Mouse (Mus musculus): Measurements from ENCODE around the gene Gm5622. TPM values are rescaled to one million over a fixed set of nuclear protein-coding genes. Genes with fewer than 3 reads are reported as not detected.
A peak's percentile ranks its signal among the peaks of the same experiment; 100 is the strongest.
"Not testable (repeated sequence)": the region's sequence is repeated elsewhere in the genome, so short reads cannot be mapped to it uniquely, and the experiment has no call there.

Gm5622 gene
- polyA plus RNA-seq, 1 experiment, result not detected

GRCm38 (mm10) chr14:51677269-51677668 lies 124.7 kb downstream of the Gm5622 start:
- TF ChIP-seq REST (IDR thresholded peaks at IDR 0.05; ENCODE audit: insufficient read depth, insufficient read length) (no peak), E2F4 (IDR thresholded peaks at IDR 0.05; ENCODE audit: insufficient read depth) (no peak)
- H3K36me3 ChIP-seq (ENCODE audit: control insufficient read depth, insufficient read depth), result no peaks in the 10 kb centered on the region
- peak overlapping the region; percentile 6 for H3K4me2 ChIP-seq (ENCODE audit: low read depth)
- no peak overlapping the region for H3ac ChIP-seq (ENCODE audit: control insufficient read depth, insufficient read length)
- no peak overlapping the region for H3K4me3 ChIP-seq
- H3K27me3 ChIP-seq (ENCODE audit: control insufficient read depth, insufficient read depth, insufficient read length), result no peaks in the 10 kb centered on the region
- no peaks in the 10 kb centered on the region for H3K79me2 ChIP-seq (ENCODE audit: control insufficient read depth, insufficient read depth)

DNA sequence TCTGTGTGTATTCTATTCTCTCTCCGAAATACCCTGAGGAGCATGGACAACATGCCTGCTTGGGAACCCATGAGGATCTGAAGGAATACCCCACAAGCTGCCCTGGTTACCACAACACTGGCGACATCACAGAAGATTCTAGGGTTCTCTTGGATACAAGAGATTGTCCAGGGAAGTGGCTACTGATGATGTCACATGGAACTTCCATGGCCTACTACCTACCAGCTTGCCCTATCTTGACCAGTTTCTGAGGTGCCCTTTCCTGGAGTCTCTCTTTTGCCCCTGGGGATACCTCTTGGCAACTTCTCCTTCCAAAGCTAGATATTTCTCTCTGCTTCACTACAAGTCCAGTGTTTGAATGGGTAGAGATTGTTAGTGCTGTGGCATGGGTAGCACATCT lies 142.8 kb downstream of the Gm5622 start, which contains the start of gene Gm17079:
Gm17079 (minus strand) TSS at position 101 of the 400 bp plus-strand sequence.
- H3K4me3 ChIP-seq; H3ac ChIP-seq (ENCODE audit: control insufficient read depth, insufficient read length); H3K27me3 ChIP-seq (ENCODE audit: control insufficient read depth, insufficient read depth, insufficient read length); H3K36me3 ChIP-seq (ENCODE audit: control insufficient read depth, insufficient read depth); H3K4me2 ChIP-seq (ENCODE audit: low read depth); H3K79me2 ChIP-seq (ENCODE audit: control insufficient read depth, insufficient read depth): not testable (repeated sequence)

Other genes with a start within 250 kb of the Gm5622 start
- not detected for gene Gm7247, start 191.0 kb upstream of the Gm5622 start, polyA plus RNA-seq (2012; fragmentation: generic; extraction: Trizol)
- gene Vmn2r88, start 142.0 kb upstream of the Gm5622 start, polyA plus RNA-seq (2012; fragmentation: generic; extraction: Trizol), result not detected
- gene Vmn2r89, start 100.9 kb upstream of the Gm5622 start, polyA plus RNA-seq (2012; fragmentation: generic; extraction: Trizol), result not detected
- gene Gm17175, start 21.3 kb downstream of the Gm5622 start, polyA plus RNA-seq (2012; fragmentation: generic; extraction: Trizol), result not detected
- not detected for gene Gm17174, start 39.3 kb downstream of the Gm5622 start, polyA plus RNA-seq (2012; fragmentation: generic; extraction: Trizol)
- not detected for gene Gm17078, start 58.5 kb downstream of the Gm5622 start, polyA plus RNA-seq (2012; fragmentation: generic; extraction: Trizol)
- gene Gm4181, start 82.9 kb downstream of the Gm5622 start, polyA plus RNA-seq (2012; fragmentation: generic; extraction: Trizol), result not detected
- gene Gm17079, start 142.7 kb downstream of the Gm5622 start, polyA plus RNA-seq (2012; fragmentation: generic; extraction: Trizol), result not detected
- gene Gm5800, start 164.4 kb downstream of the Gm5622 start, polyA plus RNA-seq (2012; fragmentation: generic; extraction: Trizol), result not detected
- gene Ang4, start 220.8 kb downstream of the Gm5622 start, polyA plus RNA-seq (2012; fragmentation: generic; extraction: Trizol), result not detected
- not detected for gene AY358078, start 247.3 kb downstream of the Gm5622 start, polyA plus RNA-seq (2012; fragmentation: generic; extraction: Trizol)